Mouse (Mus musculus) liver, embryonic 14.5 days (tissue): ENCODE measurements around the gene Sec1. TPM values are rescaled to one million over a fixed set of nuclear protein-coding genes. Genes with fewer than 3 reads are reported as not detected.

Experiments used
- ATAC-seq: fragments of 200-750 bp; cut with Nextera tagmentation; 2 replicates; pipeline ENCODE4 v1.8.0; 2017; ENCODE audit warnings: moderate number of reproducible peaks, mild to moderate bottlenecking, moderate library complexity; ENCODE audit not compliant: insufficient read depth
- DNase-seq, 3 experiments: peaks; one replicate each; pipeline ENCODE4 v3.0.0-alpha.2; 2012 to 2013; ENCODE audit warnings: low read depth in 3 of 3, low spot score in 3 of 3
- H3K27ac ChIP-seq: fragments of 300-500 bp; sonication (generic); 2 replicates; pipeline ENCODE4 v1.5.1; 2014; ENCODE audit warnings: moderate library complexity, mild to moderate bottlenecking, control low read depth, inconsistent platforms
- H3K27me3 ChIP-seq: fragments of 300-500 bp; sonication (generic); 2 replicates; pipeline ENCODE4 v1.6.1; 2014; ENCODE audit warnings: mild to moderate bottlenecking, low read length, moderate library complexity; ENCODE audit not compliant: control insufficient read depth, insufficient read depth
- H3K36me3 ChIP-seq: fragments of 300-500 bp; sonication (generic); replicated peaks from 2 replicates; pipeline ENCODE4 v1.6.1; 2014; ENCODE audit warnings: low read depth; ENCODE audit not compliant: control insufficient read depth, insufficient read depth
- H3K4me1 ChIP-seq, 2 experiments: fragments of 200-500 bp in 1 of 2; fragments of 300-500 bp in 1 of 2; sonication (generic) in 1 of 2; replicated peaks; 2 replicates each; pipeline ENCODE4 v1.6.1; 2012 to 2014; ENCODE audit warnings: antibody characterized with exemption in 1 of 2, inconsistent platforms in 1 of 2, low read length in 1 of 2; ENCODE audit not compliant: control insufficient read depth in 2 of 2, insufficient read depth in 2 of 2
- H3K4me2 ChIP-seq: fragments of 300-500 bp; sonication (generic); 2 replicates; pipeline ENCODE4 v1.6.1; 2014; ENCODE audit warnings: low read depth, mild to moderate bottlenecking, control low read depth, moderate library complexity
- H3K4me3 ChIP-seq, 2 experiments: fragments of 200-500 bp in 1 of 2; fragments of 300-500 bp in 1 of 2; sonication (generic) in 1 of 2; 2 replicates each; pipeline ENCODE4 v1.5.1; 2012 to 2014; ENCODE audit warnings: low read depth in 2 of 2, low read length in 2 of 2, mild to moderate bottlenecking in 2 of 2, control low read depth in 1 of 2, inconsistent platforms in 1 of 2, moderate library complexity in 1 of 2; ENCODE audit not compliant: insufficient read depth in 1 of 2
- H3K9ac ChIP-seq: fragments of 300-500 bp; sonication (generic); replicated peaks from 2 replicates; pipeline ENCODE4 v1.6.1; 2014; ENCODE audit warnings: mild to moderate bottlenecking, control low read depth, moderate library complexity
- H3K9me3 ChIP-seq: fragments of 300-500 bp; sonication (generic); 2 replicates; pipeline ENCODE4 v1.6.1; 2016; ENCODE audit warnings: low read length, mixed read lengths; ENCODE audit not compliant: control insufficient read depth
- CTCF ChIP-seq: IDR thresholded peaks from 2 replicates; pipeline ENCODE4 v1.5.1; 2016; ENCODE audit warnings: antibody characterized with exemption, low read depth, control low read depth
- EP300 ChIP-seq: IDR thresholded peaks from 2 replicates; pipeline ENCODE4 v1.6.1; 2016; ENCODE audit warnings: antibody characterized with exemption, low read depth
- WGBS: fragments of 180-500 bp; shearing (Covaris S2); extraction: QIAGEN DNeasy Blood & Tissue Kit; methylation state at CpG from one replicate; pipeline ENCODE4 v1.1.7; 2014; ENCODE audit not compliant: insufficient replicate concordance; 5-methylcytosine and 5-hydroxymethylcytosine counted together
- polyA plus RNA-seq, 2 experiments: library from polyadenylated mRNA; depleted of rRNA in 1 of 2; stranded (reverse) in 1 of 2; unstranded in 1 of 2; fragments of >200 nt; fragmentation: Nextera tagmentation in 1 of 2; extraction: Ambion mirVana in 1 of 2; gene quantifications; 2 replicates each; pipeline versions ENCODE4 v1.2.1 to v1.2.3; 2012 to 2014

Gene Sec1
- polyA plus RNA-seq, 2 experiments, result 0.02 TPM; not detected in 1

GRCm38 (mm10) chr7:45682144-45683126, 11.8 kb downstream of the Sec1 start:
- peak; percentile 52; the same call in 1 of the 2 replicates for ATAC-seq
- H3K4me2 ChIP-seq, result peak overlapping the region; percentile 53
- H3K4me3 ChIP-seq, result no peak overlapping the region
- WGBS, result 22% methylated on average over 14 of the region's 14 CpGs
- H3K27ac ChIP-seq, result no peak overlapping the region
- no peaks in the 10 kb centered on the region for H3K36me3 ChIP-seq
- H3K9me3 ChIP-seq, result no peaks in the 10 kb centered on the region
- no peak overlapping the region for H3K9ac ChIP-seq
- H3K4me1 ChIP-seq, result peaks cover 3 to 10% of the 10 kb centered on the region in 2 experiments; a peak in 2 of 4 replicates
- no peaks in the 10 kb centered on the region for H3K27me3 ChIP-seq
- DNase-seq, result peak; percentile 57 to 63 (median 58)
- TF ChIP-seq EP300, result no peak
- peak; percentile 97 for TF ChIP-seq CTCF

DNA sequence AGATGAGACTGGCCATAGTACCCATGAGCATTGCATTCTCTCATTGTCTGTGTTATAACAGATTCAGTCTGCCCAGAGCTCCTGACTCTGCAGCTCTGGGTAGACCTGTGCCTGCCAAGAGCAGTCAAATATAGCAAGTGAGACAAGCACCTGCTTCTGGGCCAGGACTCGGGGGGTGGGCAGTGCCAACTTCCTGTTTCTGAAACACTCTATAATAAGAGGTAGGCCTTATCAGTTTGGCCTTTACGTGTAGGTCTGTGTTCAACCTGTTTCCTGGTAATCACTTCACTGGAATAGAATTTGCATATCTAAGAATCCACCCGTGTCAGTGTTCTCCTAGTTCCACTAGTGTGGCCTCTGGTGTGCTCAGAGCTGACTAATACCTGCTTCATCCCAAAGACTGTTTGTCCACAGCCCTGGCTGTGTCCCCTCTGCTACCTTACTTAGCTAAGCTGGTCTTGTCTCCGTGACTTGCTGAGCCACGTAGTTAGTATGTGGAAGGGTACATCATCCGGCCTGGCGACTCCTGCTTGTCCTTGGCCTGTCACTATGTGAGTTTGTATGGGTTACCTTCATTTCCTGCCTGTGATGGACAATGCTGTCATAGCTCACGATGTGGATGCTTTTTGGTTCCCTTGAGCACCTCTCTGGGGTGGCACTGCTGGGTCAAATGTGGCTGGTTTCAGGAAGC, 13.0 kb downstream of the Sec1 start:
- no peak overlapping the region for H3K9ac ChIP-seq
- no peak for ATAC-seq
- H3K27ac ChIP-seq, result no peak overlapping the region
- H3K4me3 ChIP-seq, result no peak overlapping the region
- H3K27me3 ChIP-seq, result no peaks in the 10 kb centered on the region
- WGBS, result 42% methylated on average over 8 of the region's 8 CpGs
- peaks cover 3 to 10% of the 10 kb centered on the region in 2 experiments; a peak in 2 of 4 replicates for H3K4me1 ChIP-seq
- H3K4me2 ChIP-seq, result no peak overlapping the region
- H3K36me3 ChIP-seq, result no peaks in the 10 kb centered on the region
- TF ChIP-seq CTCF (no peak), EP300 (no peak)
- DNase-seq, result no peak
- no peaks in the 10 kb centered on the region for H3K9me3 ChIP-seq

GRCm38 (mm10) chr7:45679966-45680621, 14.1 kb downstream of the Sec1 start:
- no peaks in the 10 kb centered on the region for H3K9me3 ChIP-seq
- H3K27ac ChIP-seq, result no peak overlapping the region
- no peaks in the 10 kb centered on the region for H3K36me3 ChIP-seq
- ATAC-seq (no peak), DNase-seq (peak in 1 of 3 experiments; percentile 9)
- H3K4me2 ChIP-seq, result no peak overlapping the region
- no peak overlapping the region for H3K4me3 ChIP-seq
- no peaks in the 10 kb centered on the region for H3K27me3 ChIP-seq
- 57% methylated on average over 14 of the region's 14 CpGs for WGBS
- H3K4me1 ChIP-seq, result peaks cover 3 to 10% of the 10 kb centered on the region in 2 experiments; a peak in 2 of 4 replicates
- H3K9ac ChIP-seq, result no peak overlapping the region
- no peak for TF ChIP-seq EP300
- no peak for TF ChIP-seq CTCF

GRCm38 (mm10) chr7:45678513-45678912, 15.7 kb downstream of the Sec1 start:
- Histone ChIP-seq H3K9me3 (no peaks in the 10 kb centered on the region), H3K27ac (no peak overlapping the region), H3K36me3 (no peaks in the 10 kb centered on the region), H3K27me3 (no peaks in the 10 kb centered on the region), H3K9ac (no peak overlapping the region), H3K4me2 (no peak overlapping the region), H3K4me1 (peaks cover 3 to 10% of the 10 kb centered on the region in 2 experiments; a peak in 2 of 4 replicates), H3K4me3 (no peak overlapping the region)
- WGBS, result 76% methylated on average over 14 of the region's 14 CpGs
- TF ChIP-seq CTCF (no peak), EP300 (no peak)
- ATAC-seq (no peak), DNase-seq (no peak)
